Comparison of ENCODE assay signal across 8 mouse cellular contexts in genomic region chr3:152397335-152397940, GRCm38 (mm10). TPM values are rescaled to one million over a fixed set of nuclear protein-coding genes. Genes with fewer than 3 reads are reported as not detected.
DNase-seq lines count a peak whose midpoint lies in the region; ATAC-seq and TF ChIP-seq lines count a peak whose summit lies in the region.

No protein-coding gene starts in this region.

- peaks cover 71% of the 10 kb centered on the region for H3K4me1 ChIP-seq in megakaryocyte, embryonic 14.5 days
- peaks cover 20% of the 10 kb centered on the region for H3K4me1 ChIP-seq in limb, embryonic 14.5 days (ENCODE audit: control insufficient read depth, insufficient read depth, low read length)
- peaks cover 18% of the 10 kb centered on the region; the same call in 1 of the 2 replicates for H3K4me1 ChIP-seq in stomach, embryonic 15.5 days

- peak overlapping the region; percentile 92 for H3K9ac ChIP-seq in limb, embryonic 14.5 days (ENCODE audit: low read depth, low read length, severe bottlenecking)
- H3K9ac ChIP-seq in stomach, embryonic 15.5 days, result peak overlapping the region; percentile 85; the same call in 1 of the 2 replicates

- H3K4me2 ChIP-seq in limb, embryonic 14.5 days (replicated peaks; ENCODE audit: low read depth, low read length, severe bottlenecking), result peak overlapping the region; percentile 76
- peak overlapping the region; percentile 72 for H3K4me2 ChIP-seq in stomach, embryonic 15.5 days

- H3K4me3 ChIP-seq in megakaryocyte, embryonic 14.5 days (replicated peaks), result peak overlapping the region; percentile 95
- H3K4me3 ChIP-seq in limb, embryonic 14.5 days (replicated peaks; ENCODE audit: low read length), result peak overlapping the region; percentile 74
- H3K4me3 ChIP-seq in stomach, embryonic 15.5 days (replicated peaks), result peak overlapping the region; percentile 87

- 61% methylated on average over 9 of the region's 9 CpGs for WGBS in limb, embryonic 14.5 days
- 41% methylated on average over 9 of the region's 9 CpGs for WGBS in stomach, embryonic 15.5 days

- no peak for DNase-seq in limb, embryonic 14.5 days (ENCODE audit: low spot score)
- no peak for DNase-seq in embryo, embryonic 11 days
- DNase-seq in right cerebral cortex, postnatal 14 days, result no peak

- no peak for ATAC-seq in megakaryocyte, adult 5-6 weeks (ENCODE audit: poor library complexity, severe bottlenecking)
- ATAC-seq in erythroid progenitor cell, adult 5-6 weeks (replicated peaks; ENCODE audit: low FRiP score, poor library complexity, severe bottlenecking), result 0 out of 2 replicates have a peak, but pooled peaks have one; percentile 5
- ATAC-seq in limb, embryonic 14.5 days (ENCODE audit: low FRiP score, low read depth), result no peak
- ATAC-seq in stomach, embryonic 15.5 days (ENCODE audit: insufficient read depth, low FRiP score, low read depth), result no peak
- no peak for ATAC-seq in monocyte, adult 5-6 weeks (replicated peaks; ENCODE audit: insufficient number of reproducible peaks, low FRiP score, low TSS enrichment, poor library complexity, severe bottlenecking)

- H3K27me3 ChIP-seq in megakaryocyte, embryonic 14.5 days (replicated peaks), result no peaks in the 10 kb centered on the region
- no peaks in the 10 kb centered on the region for H3K27me3 ChIP-seq in limb, embryonic 14.5 days (ENCODE audit: control insufficient read depth, insufficient read depth, low read length)
- no peaks in the 10 kb centered on the region for H3K27me3 ChIP-seq in stomach, embryonic 15.5 days (replicated peaks)

- no peaks in the 10 kb centered on the region for H3K9me3 ChIP-seq in megakaryocyte, embryonic 14.5 days
- H3K9me3 ChIP-seq in limb, embryonic 14.5 days (ENCODE audit: control insufficient read depth, low read length), result no peaks in the 10 kb centered on the region
- no peaks in the 10 kb centered on the region for H3K9me3 ChIP-seq in stomach, embryonic 15.5 days

- TF ChIP-seq POLR2A in limb, embryonic 14.5 days (IDR thresholded peaks at IDR 0.05; ENCODE audit: borderline replicate concordance, extremely low read depth, insufficient read depth, insufficient read length), result no peak

- peaks cover 28% of the 10 kb centered on the region for H3K36me3 ChIP-seq in megakaryocyte, embryonic 14.5 days (replicated peaks; ENCODE audit: low read length)
- peaks cover 14% of the 10 kb centered on the region for H3K36me3 ChIP-seq in limb, embryonic 14.5 days (ENCODE audit: control insufficient read depth, insufficient read depth, low read length)
- H3K36me3 ChIP-seq in stomach, embryonic 15.5 days, result no peaks in the 10 kb centered on the region

- peak overlapping the region; percentile 99; the same call in 1 of the 2 replicates for H3K27ac ChIP-seq in limb, embryonic 14.5 days (replicated peaks; ENCODE audit: low read depth, low read length)
- H3K27ac ChIP-seq in stomach, embryonic 15.5 days, result peak overlapping the region; percentile 99; the same call in 1 of the 2 replicates

RNA-seq across cellular contexts. Expression of gene Zzz3, which starts 2.2 kb away (rescaled TPM):
- polyA plus RNA-seq in megakaryocyte, embryonic 14.5 days (2012; ENCODE audit: insufficient read depth, low replicate concordance), result 2.3 and 3.9 TPM in 2 replicates
- 28.2 and 34.0 TPM in 2 replicates for total RNA-seq in megakaryocyte, adult 5-6 weeks (2015)
- total RNA-seq in megakaryocyte, adult 5-6 weeks (2017), result 47.8 and 48.3 TPM in 2 replicates
- total RNA-seq in erythroid progenitor cell, adult 5-6 weeks (2015; ENCODE audit: low replicate concordance), result 43.2 and 55.3 TPM in 2 replicates
- total RNA-seq in erythroid progenitor cell, adult 5-6 weeks (2017; ENCODE audit: low replicate concordance), result 42.9 and 44.8 TPM in 2 replicates
- polyA plus RNA-seq in limb, embryonic 14.5 days (2012; rRNA removed), result 36.8 and 40.5 TPM in 2 replicates
- polyA plus RNA-seq in limb, embryonic 14.5 days (2014; fragmentation: Nextera tagmentation; extraction: Ambion mirVana), result 52.2 and 53.6 TPM in 2 replicates
- 41.7 and 44.5 TPM in 2 replicates for polyA plus RNA-seq in stomach, embryonic 15.5 days (2015; fragmentation: Nextera tagmentation; extraction: Ambion mirVana)
- total RNA-seq in monocyte, adult 5-6 weeks (2017), result 57.3 to 79.0 TPM (median 63.4 TPM) in 3 replicates

RNA-seq across cellular contexts. Expression of gene Usp33, which starts 51.2 kb away (rescaled TPM):
- polyA plus RNA-seq in megakaryocyte, embryonic 14.5 days (2012; ENCODE audit: insufficient read depth, low replicate concordance), result 2.2 TPM in 1 of 2 replicates, not detected in the other
- total RNA-seq in megakaryocyte, adult 5-6 weeks (2015), result 42.8 and 46.4 TPM in 2 replicates
- 77.7 and 78.4 TPM in 2 replicates for total RNA-seq in megakaryocyte, adult 5-6 weeks (2017)
- 56.6 and 66.7 TPM in 2 replicates for total RNA-seq in erythroid progenitor cell, adult 5-6 weeks (2015; ENCODE audit: low replicate concordance)
- 82.3 and 102 TPM in 2 replicates for total RNA-seq in erythroid progenitor cell, adult 5-6 weeks (2017; ENCODE audit: low replicate concordance)
- polyA plus RNA-seq in limb, embryonic 14.5 days (2012; rRNA removed), result 44.0 and 54.9 TPM in 2 replicates
- polyA plus RNA-seq in limb, embryonic 14.5 days (2014; fragmentation: Nextera tagmentation; extraction: Ambion mirVana), result 44.9 and 50.9 TPM in 2 replicates
- polyA plus RNA-seq in stomach, embryonic 15.5 days (2015; fragmentation: Nextera tagmentation; extraction: Ambion mirVana), result 38.7 and 43.2 TPM in 2 replicates
- 89.3 to 119 TPM (median 109 TPM) in 3 replicates for total RNA-seq in monocyte, adult 5-6 weeks (2017)

RNA-seq across cellular contexts. Expression of gene Miga1, which starts 57.2 kb away (rescaled TPM):
- polyA plus RNA-seq in megakaryocyte, embryonic 14.5 days (2012; ENCODE audit: insufficient read depth, low replicate concordance), result 5.2 TPM in 1 of 2 replicates, not detected in the other
- total RNA-seq in megakaryocyte, adult 5-6 weeks (2015), result 3.9 and 4.1 TPM in 2 replicates
- total RNA-seq in megakaryocyte, adult 5-6 weeks (2017), result 3.1 and 3.2 TPM in 2 replicates
- 2.1 and 6.5 TPM in 2 replicates for total RNA-seq in erythroid progenitor cell, adult 5-6 weeks (2015; ENCODE audit: low replicate concordance)
- total RNA-seq in erythroid progenitor cell, adult 5-6 weeks (2017; ENCODE audit: low replicate concordance), result 2.3 and 3.3 TPM in 2 replicates
- polyA plus RNA-seq in limb, embryonic 14.5 days (2012; rRNA removed), result 19.8 and 23.4 TPM in 2 replicates
- polyA plus RNA-seq in limb, embryonic 14.5 days (2014; fragmentation: Nextera tagmentation; extraction: Ambion mirVana), result 18.0 and 19.1 TPM in 2 replicates
- polyA plus RNA-seq in stomach, embryonic 15.5 days (2015; fragmentation: Nextera tagmentation; extraction: Ambion mirVana), result 14.0 and 14.5 TPM in 2 replicates
- 5.5 to 13.6 TPM (median 5.7 TPM) in 3 replicates for total RNA-seq in monocyte, adult 5-6 weeks (2017)
